Mouse (Mus musculus) spleen, postnatal 4 days (tissue): Measurements from ENCODE around the gene Aes.

Experiments
- DNase-seq, 2 experiments: peaks; one replicate each; pipeline ENCODE4 v3.0.0; 2022; ENCODE audit warnings: low spot score in 2 of 2

Aes gene

DNA sequence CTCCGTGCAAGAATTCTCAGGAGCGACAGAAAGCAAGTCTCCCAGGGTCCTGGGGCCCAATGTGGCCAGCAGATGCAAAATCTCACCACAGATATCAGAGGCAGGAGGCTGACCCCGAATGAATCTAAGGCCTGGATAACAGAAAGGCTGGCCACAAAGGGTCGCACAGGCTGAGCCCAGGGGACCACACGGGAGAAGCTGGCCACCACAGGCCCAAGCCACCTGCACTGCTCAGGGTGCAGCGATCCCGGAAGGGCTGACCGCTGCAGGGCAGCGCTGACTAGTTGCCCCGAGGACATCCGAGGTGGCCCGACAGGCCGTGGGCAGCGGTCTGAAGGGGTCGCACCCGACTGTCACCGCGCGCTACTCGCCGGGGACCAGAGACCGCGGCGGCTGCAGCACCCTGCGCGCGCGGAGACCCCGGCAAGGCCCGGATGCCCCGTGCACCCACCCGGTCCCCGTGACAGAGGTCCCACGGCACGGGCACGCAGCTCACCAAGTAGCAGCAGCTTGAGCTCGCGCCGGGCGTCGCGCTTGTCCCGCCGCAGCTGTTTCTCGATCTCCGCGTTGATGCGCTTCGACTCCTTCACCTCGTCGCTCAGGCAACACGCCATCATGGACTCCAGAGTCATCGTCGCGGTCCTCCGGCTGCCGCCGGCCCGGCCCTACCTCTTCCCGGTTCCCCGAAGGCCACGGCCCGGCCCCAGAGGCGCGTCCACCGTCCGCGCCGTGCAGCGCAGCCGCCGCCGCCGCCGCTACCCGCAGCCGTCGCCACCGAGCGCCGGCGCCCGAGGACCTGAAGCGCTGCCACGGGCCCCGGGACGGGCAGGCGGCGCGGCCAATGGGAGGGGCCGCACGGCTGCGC, 14.8 kb upstream of the Aes start:
- peak in 1 of 2 experiments; percentile 84 for DNase-seq

- peak; percentile 100 for DNase-seq
These were observed 14.0 kb upstream of the Aes start, which contains the start of gene Gna11 for GRCm38 (mm10) chr10:81545161-81545747. Gene Gna11 (minus strand): TSS chr10:81545190.

DNA sequence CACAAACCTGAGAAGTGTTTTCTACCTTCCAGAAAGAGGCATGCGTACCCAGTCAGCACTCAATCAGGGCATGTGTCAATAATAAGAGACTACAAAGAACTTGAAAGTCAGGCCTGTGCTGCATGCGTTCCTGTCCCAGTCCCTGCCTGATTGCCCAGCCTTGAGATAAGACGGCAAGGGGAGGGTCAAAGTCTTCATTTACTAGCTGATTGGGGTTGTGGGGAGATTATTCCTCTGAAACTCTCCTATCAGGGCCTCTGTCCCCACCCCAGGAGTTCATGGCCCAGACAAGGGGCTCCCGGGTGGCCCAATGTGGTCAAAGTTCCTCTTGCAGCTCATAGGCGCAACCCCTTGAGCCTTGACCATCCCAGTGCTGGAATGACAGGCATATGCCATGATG, 13.0 kb upstream of the Aes start:
- no peak for DNase-seq

GRCm38 (mm10) chr10:81546788-81547571, 12.3 kb upstream of the Aes start:
- no peak for DNase-seq

GRCm38 (mm10) chr10:81548944-81549343, 10.3 kb upstream of the Aes start:
- DNase-seq: no peak

DNA sequence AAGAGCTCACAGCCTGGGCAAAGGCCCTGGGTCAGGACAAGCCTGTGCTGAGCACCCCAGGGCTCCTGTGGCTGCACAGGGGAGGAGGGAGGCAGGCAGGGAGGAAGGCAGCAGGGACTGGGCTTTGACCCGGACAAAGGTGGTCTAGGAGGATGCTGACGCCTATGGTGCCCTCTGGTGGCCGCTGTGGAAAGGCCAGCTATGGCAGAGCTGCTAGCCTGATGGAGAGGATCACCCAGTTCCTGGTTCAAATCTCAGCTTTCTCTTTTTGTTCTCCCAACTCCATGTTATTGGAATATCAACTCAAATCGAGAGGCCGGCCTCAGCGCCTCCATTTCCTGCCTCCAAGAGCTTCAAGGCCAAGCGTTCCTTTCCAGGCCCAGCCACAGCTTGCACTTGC, 9.0 kb upstream of the Aes start:
- peak; percentile 80 to 92 for DNase-seq

DNA sequence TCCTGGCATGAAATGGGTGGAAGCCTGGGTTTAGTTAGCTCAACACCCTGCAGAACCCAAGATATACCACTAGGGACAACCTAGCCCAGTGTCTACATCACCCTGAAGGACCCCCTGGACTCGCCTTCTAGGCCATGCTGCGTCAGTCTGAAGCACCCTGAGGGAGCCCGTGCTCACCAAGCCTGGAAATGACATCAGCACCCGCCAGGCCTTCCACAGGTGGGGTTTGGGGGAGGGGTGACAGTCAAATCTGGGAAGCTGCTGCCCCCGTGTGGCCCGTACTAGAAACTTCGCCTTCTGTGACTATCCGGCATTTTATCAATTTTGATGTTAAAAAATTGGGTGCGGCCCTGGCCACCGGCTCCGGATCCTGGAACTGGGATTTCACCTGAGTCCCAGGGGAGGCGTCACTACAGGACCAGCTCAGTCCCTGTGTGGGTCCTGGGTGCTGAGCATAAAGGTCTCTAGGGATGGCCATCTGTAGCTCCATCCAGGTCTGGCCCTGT, 7.6 kb upstream of the Aes start:
- DNase-seq: peak; percentile 77 to 88

- DNase-seq: peak; percentile 55 to 82
These were observed 6.1 kb upstream of the Aes start for GRCm38 (mm10) chr10:81553232-81553631.

DNA sequence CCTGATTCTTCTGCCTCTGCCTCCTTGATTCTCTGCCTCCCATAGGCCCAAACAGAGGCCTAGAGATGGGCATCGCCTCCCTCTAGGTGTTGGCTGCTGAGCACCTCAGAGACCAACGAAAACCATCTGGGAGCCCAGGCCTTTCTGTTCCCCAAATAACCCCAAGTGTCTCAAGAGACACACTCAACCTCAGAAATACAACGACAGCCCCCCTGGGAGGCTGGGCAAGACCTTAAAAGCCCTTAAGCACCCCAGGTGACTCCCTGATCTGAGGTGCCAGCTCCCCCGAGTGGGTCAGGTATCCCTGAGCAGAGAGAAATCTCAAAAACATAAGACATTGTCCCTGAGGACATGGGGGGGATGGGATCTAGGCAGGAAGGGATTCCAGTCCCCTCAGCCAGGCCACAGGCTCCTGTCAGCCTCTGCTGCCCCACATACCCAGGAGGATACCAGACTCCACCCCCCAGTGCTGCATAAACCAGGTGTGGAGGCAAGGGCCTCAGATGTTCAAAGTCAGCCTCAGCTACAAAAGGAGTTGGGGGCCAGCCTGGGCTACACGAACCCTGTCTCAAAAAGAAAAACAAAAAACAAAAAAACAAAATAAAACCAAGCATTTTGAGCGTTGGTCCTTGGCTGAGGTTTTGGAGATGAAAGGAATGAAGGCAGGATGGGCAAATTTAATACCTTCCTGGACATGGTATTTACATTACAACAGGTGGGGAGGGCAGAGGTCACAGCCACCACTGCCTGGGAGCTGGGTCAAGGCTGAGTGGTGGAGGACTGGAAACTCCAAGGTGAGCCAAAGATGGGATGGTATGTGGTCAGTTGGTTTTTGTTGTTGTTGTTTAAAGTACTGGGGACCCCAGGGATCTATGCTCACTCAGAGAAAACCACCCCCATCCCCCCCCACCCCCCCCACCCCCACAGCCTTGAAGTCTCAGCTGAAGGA, 5.2 kb upstream of the Aes start:
- DNase-seq: no peak

- DNase-seq: no peak
These were observed 3.0 kb upstream of the Aes start for GRCm38 (mm10) chr10:81556282-81556681.

DNA sequence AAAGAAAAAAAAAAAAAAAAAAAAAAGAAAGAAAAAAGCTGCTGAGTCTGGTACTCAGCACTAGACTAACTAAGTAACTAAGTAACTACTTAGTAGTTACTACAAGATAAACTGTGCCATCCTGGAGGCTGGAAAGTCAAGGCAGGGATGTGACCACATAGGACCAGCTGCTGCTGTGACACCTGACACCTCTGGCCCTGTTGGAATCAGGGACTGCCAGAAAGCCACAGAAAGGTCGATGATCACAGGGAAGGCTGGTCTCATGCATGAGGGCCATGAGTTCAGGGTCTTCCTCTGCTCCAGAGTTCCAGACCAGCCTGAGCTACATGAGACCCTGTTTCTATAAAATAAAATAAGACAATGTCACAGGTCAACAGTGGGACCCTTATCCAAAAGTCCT, 1.8 kb upstream of the Aes start:
- DNase-seq: no peak

GRCm38 (mm10) chr10:81559627-81560539, 595 bp downstream of the Aes start:
- DNase-seq: peak; percentile 63 to 86

DNA sequence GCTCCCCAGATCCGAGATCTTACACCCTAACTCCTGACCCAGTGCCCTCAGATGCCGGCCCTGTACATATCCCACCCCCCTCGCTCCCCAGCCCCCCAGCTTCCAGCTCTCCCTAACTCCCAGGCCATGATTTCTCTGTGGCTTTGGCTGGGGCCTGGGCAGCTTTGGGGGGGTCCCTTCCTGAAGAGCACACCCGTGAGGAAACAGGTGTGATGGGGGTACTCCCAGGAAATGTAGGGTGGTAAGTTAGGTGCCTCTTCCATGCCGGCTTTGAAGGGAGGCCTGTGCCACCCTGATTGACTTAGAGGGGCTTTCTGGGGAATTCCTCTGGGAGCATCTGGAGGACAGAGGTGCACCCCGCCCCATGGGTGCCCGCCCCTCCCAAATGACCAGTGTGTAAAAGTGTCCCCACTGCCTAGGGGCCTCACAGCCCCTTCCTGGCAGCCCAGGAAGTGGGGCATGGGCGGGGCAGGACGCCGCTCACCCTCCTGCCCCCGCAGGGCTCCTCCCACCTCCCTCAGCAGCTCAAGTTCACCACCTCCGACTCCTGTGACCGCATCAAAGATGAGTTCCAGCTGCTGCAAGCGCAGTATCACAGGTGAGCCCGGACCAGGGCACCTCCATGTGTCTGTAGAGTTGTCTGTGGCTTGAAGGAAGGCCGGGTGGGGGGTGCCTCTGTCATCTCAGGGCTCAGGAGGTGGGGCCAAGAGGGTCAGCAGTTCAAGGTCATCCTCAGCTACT, 1.6 kb downstream of the Aes start:
- peak; percentile 68 to 80 for DNase-seq

DNA sequence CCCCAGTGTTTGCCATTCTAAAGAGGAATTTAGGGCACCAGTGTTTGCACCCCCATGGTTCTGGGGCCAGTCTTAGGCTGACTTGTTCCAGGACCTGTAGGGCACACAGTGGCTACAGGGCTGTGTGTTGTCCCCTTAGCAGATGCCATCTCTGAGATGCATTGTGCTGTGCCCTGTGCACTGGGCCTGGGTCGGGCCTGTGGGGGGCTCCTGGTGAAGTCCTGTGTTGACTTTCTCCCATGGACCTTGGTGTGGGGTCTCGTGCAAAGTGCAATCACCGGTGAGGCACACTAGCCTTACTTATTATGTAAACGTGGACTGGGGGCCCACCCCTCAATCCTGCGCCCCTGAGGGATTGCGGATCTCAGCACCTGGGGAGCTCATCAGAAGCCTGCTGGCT, 3.1 kb downstream of the Aes start:
- DNase-seq: no peak

- no peak for DNase-seq
These were observed 4.2 kb downstream of the Aes start for GRCm38 (mm10) chr10:81563481-81563880.

DNA sequence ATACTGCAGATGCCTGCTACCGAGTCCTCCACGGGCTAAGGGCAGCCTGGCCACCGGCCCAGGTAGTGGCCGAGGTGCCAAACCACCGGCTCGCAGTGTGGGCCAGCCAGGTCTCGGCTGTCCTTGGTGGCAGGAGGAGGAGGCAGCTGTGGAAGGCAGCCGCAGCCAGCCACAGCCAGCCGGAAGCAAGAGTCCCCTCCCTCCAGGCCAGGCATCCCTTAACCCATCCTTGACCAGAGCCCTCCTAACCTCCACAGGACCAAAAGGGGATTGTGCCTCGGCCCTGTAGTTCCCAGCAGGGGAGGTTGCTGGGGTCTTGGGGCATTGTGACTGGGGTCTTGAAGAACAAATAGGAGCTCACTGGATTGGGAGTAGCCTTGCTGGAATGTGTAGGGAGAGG, 4.9 kb downstream of the Aes start:
- DNase-seq: no peak

DNA sequence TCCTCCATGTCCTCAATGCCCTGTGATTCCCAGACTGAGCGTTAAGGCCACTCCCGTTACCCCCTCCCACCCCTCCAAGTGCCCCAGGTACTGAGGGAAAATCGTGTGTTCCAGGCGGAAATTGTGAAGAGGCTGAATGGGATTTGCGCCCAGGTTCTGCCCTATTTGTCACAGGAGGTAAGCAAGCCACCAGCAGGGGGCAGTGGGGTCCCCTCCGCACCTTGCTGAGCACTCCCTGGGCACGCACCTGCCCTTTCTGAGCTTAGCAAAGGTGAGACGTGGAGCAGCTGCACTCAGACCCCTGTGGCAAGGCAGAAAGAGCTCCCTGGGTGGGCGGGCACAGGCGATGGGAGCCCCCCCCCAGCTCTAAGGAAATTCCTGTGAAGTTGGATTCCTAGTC, 5.4 kb downstream of the Aes start:
- DNase-seq: peak; percentile 66 to 87

DNA sequence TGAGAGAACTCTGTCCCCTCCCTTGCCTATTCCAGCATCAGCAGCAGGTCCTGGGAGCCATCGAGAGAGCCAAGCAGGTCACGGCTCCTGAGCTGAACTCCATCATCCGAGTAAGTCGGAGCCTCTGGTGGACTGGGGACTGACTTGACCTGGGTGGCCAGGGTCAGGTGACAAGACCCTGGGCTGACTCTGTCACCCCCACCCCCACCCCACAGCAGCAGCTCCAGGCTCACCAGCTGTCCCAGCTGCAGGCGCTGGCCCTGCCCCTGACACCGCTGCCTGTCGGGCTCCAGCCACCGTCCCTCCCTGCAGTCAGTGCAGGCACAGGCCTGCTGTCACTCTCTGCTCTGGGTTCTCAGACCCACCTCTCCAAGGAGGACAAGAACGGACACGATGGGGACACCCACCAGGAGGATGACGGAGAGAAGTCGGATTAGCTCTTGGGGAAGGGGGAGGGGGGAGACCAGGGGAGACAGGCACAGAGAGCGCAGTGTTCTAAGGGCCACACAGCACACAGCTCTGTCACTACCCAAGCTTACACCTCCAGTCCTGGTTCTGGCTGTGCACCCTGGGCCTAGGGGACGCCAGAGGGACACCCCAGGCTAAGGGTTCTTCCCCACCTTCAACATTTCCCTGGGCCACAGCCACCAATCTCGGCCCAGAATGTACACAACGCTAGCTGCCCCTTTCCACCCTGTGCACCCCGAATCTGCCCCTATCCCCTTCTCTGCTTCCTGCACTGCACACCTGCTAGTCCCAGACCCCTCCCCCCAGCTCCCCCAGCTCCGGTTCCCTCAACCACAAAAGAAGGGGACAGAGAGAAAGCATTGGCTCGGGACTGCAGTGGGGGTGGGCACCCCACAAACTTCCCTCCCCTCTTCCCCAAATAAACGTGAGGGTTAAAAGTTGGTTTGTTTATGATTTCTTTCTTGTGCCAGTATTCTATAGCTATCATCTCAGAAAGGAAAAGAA, 6.3 kb downstream of the Aes start:
- DNase-seq: no peak
